Mouse (Mus musculus) neural tube, embryonic 10.5 days (tissue): ENCODE measurements around the gene Mdga1.
A peak's percentile ranks its signal among the peaks of the same experiment; 100 is the strongest.

Source experiments
- DNase-seq: peaks from one replicate; pipeline ENCODE4 v3.0.0-alpha.2; 2017; ENCODE audit warnings: low spot score; ENCODE audit errors: extremely low spot score

The Mdga1 gene

GRCm38 (mm10) chr17:29983190-29983589, 13.3 kb upstream of the Mdga1 start:
- no peak for DNase-seq

GRCm38 (mm10) chr17:29981568-29981967, 11.7 kb upstream of the Mdga1 start:
- DNase-seq, result no peak

DNA sequence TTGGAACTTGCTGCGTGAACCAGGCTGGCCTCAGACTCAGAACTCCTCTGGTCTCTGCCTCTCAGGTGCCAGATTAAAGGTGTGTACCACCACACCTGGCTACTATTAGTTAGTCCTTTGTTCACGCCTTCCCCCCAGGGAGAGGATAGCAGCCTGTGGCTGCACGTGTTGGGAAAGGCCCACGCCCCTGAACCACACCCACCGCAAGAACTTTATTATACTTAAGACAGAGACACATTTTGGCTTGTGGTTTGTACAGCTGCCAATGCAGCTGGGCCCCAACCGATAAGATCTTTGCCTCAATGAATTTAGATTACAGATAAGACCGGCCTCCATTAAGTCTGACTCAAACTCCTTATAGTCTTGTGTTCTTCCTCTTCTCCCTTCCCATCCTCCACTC, 10.0 kb upstream of the Mdga1 start:
- DNase-seq, result no peak

- DNase-seq, result no peak
Observed at GRCm38 (mm10) chr17:29979020-29979419, 9.1 kb upstream of the Mdga1 start.

- peak; percentile 90 for DNase-seq
Observed at GRCm38 (mm10) chr17:29975731-29976130, 5.8 kb upstream of the Mdga1 start.

GRCm38 (mm10) chr17:29973226-29973625, 3.3 kb upstream of the Mdga1 start:
- no peak for DNase-seq

DNA sequence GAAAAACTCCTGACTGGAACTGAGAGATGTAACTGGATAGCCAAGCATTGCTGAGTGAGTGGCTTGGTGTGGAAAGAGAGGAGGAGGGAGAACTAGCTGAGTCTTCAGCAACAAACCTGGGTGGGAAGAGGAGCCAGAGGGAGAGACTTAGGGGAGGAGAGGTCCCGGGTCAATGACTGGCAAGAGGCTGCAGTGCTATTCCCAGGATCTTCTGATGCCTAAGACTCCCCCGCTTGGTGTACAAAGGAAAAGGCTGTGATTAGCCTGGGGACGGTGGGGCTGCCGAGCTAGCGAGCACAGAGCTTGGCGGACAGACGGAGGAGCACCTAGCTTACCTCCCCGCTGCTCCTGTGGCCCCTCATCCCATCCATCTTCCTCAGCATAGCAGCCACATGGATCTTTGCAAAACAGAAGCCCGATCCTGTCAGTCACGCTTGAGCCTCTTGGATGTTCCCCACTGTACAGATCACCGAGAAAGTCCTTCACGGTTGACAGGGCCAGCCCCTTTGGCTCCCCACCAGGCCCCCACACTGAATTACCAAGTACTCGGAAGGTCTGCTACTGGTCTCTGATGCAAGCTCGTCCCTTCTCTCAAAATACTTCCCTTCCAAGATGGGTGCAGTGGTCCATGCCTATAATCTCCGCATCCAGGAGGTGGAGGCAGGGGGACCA, 2.0 kb upstream of the Mdga1 start:
- DNase-seq, result no peak

- DNase-seq, result no peak
Observed at GRCm38 (mm10) chr17:29965506-29965905, 4.4 kb downstream of the Mdga1 start.

DNA sequence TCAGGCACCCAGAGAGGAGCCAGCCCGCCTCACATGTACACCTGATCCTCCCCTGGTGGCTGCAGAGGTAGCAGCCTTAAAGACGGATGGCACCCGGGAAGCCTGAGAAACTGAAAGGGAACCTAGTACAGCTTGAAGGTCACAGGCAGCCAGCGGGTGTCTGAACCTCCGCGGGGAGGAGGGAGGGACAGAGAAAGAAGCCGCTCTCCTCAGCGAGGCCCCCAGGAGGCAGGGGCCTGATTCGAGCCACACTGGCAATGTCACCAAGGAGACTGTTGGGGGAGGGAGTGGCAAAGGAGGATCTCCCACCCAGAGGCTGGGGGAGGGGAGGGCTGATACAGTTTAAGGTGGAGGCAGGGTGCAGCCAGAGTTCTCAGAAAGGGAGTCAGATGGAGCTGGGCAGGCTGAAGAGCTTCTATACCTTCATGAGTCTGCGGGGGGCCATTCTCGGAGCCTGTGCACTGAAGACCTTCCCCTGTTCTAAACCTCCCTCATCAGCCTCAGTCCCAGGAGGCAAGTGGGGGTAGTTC, 6.1 kb downstream of the Mdga1 start:
- no peak for DNase-seq

GRCm38 (mm10) chr17:29955880-29956279, 14.0 kb downstream of the Mdga1 start:
- no peak for DNase-seq

GRCm38 (mm10) chr17:29954316-29954715, 15.6 kb downstream of the Mdga1 start:
- no peak for DNase-seq

- no peak for DNase-seq
Observed at GRCm38 (mm10) chr17:29951100-29951499, 18.8 kb downstream of the Mdga1 start.

- no peak for DNase-seq
Observed at GRCm38 (mm10) chr17:29950574-29950973, 19.3 kb downstream of the Mdga1 start.

DNA sequence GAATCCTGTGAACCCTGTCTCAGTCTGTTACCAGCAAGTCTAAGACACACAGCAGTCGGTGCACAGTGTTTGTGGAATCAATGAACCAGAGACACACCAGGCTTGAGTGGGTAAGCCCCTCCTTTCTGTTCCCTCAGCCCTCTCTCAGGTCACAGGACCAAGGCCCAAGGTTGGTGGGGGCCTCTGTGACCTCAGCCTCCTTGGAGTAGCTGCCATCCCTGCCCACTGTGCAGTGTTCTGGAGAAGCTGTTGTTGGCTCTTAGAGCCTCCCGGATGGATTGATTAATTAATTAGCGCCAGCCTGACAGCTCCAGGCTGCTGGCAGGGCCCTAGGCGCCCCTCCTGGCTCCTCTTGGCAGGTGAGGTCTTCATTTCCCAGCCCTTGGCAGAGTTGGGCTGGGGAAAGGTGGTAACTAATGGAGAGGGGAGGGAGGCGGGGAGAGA, 22.6 kb downstream of the Mdga1 start:
- no peak for DNase-seq

GRCm38 (mm10) chr17:29944376-29944775, 25.5 kb downstream of the Mdga1 start:
- DNase-seq, result no peak

DNA sequence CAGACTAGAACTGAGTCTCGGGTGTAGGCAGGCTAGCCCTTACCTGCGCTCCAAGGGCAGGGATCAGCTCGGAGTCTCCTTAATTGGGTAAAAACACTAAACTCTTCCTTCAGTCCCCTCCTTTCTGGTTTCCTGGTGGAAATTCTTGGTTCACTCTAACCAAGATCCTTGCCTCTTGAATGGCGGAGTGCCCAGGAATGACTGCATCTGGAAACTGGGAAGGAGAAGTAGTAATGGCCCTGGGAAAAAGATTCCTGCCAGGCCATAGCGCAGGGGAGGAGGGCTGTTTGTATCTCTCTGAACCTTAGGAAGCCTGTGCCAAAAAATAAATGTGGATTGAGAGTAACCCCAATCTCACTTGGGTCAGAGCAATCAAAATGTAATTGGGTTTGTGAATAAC, 30.9 kb downstream of the Mdga1 start:
- DNase-seq, result no peak

- no peak for DNase-seq
Observed at GRCm38 (mm10) chr17:29937350-29937781, 32.5 kb downstream of the Mdga1 start.

DNA sequence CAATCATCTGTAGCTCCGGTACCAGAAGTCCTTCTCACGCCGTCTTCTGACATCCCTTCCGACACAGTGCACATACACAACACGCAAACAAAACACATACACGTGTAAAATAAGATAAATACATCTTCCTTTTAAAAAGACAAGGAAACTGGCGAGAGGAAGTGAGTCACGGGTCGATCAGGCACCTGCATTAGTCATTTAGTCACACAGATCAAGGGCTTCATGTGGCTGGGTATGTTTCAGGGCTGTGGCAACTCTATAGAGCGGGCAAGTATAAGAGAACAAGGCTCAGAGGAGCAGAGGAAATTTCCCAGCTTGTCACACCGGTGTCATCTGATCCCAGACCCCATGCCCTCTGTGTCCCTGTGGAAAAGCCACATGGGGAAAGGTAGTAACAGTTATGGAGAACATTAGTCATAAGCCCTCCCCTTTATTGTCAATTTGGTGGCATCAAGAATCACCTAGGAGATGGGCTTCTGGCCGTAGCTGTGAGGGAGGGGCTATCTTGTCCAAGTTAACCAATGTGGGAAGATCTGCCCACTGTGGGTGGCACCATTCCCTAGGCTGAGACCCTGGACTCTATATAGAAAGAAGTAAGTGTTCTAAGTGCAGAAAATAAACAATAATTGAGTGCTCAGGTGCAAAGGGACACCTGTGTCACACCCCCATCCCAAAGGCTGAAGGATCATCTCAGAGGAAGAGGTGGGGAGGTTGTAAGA, 35.6 kb downstream of the Mdga1 start:
- no peak for DNase-seq

GRCm38 (mm10) chr17:29932753-29933152, 37.1 kb downstream of the Mdga1 start:
- DNase-seq, result no peak

- DNase-seq, result no peak
Observed at GRCm38 (mm10) chr17:29931224-29931945, 38.5 kb downstream of the Mdga1 start.

DNA sequence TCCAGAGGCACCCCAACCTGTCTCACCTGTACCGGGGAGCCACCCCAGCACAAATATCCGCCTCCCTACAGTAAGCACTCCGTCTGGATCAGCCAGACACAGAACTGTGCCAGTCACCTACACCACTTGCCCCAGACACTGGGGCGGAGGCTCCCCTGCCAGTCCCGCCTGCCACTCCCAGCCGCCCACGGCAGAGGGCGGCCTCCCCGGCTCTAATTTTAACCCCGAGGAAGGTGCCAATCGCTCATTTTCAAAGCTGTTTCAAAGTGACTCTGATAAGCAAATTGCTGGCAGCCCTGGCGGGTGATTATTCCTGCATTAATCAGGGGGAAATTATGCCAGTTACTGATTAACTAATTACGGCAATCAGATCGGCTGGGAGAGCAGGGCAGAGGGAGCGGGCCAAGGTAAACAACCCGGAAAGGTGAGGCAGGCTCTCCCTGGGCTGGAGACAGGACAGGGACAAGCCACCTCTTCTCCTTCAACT, 41.1 kb downstream of the Mdga1 start:
- no peak for DNase-seq
